Mouse (Mus musculus) urinary bladder, postnatal 25 days (tissue): ENCODE measurements at regions not wholly inside any gene's neighbourhood (a gene's known extent, or its start where the extent isn't known, plus 50 kb on each side); places are given as distances from the start of the nearest gene placed in this dataset.
"Not testable (repeated sequence)": the region's sequence is repeated elsewhere in the genome, so short reads cannot be mapped to it uniquely, and the experiment has no call there.

Experiments
- DNase-seq: peaks from one replicate; pipeline ENCODE4 v3.0.0; 2022; ENCODE audit warnings: low spot score

DNA sequence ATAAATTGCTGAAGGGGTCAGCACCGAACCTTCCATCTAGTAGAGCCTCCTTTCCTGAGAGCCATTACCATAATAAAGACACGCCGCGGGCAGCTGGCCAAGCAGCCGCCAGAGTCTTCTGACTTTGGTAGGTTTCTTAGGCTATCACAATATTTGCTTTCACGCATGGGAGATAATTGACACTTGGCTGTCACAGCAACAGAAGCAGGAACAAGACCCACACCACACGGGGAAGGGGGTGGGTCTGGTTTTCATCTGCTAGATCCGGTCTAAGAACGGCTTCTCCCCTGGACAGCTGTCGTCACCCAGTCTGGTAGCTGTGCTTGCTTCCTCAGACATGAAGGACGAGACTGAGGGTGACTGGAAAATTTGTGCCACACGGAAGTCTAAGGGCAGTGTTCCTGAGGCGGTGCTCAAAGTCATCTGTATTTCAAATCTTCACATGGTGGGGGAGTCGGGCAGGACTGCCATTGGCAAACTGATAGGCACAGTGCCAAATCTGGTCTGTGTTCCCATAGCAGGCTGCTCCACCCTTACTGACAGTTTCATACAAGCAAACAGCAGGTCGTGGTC, 188.9 kb upstream of the Gm10131 start:
- DNase-seq, result peak; percentile 49

DNA sequence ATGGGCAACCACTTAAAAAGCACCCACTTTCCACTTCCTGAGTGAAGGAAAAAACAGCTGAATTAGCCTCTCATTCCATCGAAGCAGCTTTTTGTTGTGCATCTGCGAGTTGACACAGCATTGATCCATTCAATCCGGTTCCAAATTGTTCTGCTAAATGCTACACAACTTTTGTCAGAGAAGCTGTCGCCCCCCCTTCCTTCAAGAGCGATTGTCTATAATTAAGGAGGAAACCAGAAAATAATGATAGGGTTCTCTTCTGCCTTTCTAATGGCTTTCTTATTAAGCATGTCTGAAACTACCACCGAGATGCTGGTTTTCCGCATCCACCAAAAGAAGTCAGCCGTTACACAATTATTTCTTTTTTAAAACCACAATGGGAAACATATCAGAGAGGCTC, 183.2 kb upstream of the Gm10131 start:
- no peak for DNase-seq

DNA sequence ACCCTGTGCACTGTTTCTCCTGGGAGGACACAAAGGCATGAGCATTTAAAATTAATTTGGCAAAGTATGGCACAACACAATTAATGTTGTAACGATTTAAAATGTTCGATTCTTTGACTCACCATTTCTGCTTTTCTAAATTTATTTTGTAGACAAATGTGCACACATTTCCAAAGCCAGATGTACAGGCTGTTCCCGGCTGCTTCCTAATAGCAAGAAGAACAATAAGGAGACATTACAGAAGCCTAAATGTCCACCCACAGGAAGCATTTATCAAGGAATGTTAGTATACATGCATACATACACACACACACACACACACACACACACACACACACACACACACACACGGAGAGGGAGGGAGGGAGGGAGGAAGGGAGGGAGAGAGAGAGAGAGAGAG, 179.1 kb upstream of the Gm10131 start:
- no peak for DNase-seq

DNA sequence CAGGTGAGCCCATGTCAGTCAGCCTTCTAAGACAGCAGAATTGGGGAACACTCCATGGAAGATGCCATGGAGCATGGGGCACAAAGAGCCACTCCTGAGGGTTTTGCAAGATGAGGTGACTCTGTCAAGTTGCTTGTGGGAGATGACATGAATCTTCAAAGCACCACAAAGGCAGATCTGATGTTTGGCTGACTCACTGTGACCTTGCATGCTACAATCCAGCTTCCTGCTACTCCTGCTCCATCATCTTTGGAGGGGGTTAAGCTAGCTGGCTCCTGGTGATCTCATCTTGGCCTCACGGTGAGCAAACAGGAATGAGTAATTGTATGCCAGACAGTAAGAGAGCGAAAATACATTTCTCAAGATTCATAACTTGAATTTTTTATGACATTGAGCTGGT, 176.3 kb upstream of the Gm10131 start:
- no peak for DNase-seq

DNA sequence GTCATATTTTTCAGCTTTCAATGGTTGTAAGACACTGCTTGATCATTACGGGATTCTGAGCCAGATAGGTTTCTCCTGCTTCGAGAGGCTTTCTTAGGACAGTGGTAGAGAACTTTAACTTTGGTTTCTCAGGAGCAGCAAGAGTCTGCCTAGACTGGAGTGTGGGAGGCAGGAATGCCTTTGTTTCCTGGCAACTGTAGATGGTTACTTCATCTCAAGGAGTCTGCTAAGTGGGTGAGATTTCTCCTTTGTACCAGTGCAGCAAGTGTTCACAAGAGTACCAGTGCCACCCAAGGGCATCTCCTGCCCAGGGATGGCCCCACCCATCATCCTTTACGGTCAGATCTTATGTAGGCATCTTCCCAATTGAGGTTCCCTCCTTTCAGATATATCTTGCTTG, 173.0 kb upstream of the Gm10131 start:
- no peak for DNase-seq

DNA sequence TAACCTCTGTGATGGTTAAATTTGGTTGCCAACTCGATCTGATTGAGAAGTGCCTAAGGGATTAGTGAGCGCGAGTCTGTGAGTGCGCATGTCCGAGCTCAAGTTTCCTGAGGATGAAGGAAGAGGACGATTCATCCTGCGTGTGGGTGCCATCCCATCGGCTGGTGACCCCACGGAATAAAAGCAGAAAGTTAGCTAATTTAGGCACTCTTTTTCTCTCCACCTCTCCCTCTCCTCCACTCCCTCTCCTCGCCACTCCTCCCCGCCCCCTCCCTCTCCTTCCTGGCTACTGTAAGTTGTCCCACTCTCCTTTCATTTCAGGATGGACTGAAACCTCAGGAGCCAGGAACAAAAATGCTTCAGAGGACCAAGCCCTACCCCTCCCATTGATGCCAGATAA, 168.9 kb upstream of the Gm10131 start:
- no peak for DNase-seq

DNA sequence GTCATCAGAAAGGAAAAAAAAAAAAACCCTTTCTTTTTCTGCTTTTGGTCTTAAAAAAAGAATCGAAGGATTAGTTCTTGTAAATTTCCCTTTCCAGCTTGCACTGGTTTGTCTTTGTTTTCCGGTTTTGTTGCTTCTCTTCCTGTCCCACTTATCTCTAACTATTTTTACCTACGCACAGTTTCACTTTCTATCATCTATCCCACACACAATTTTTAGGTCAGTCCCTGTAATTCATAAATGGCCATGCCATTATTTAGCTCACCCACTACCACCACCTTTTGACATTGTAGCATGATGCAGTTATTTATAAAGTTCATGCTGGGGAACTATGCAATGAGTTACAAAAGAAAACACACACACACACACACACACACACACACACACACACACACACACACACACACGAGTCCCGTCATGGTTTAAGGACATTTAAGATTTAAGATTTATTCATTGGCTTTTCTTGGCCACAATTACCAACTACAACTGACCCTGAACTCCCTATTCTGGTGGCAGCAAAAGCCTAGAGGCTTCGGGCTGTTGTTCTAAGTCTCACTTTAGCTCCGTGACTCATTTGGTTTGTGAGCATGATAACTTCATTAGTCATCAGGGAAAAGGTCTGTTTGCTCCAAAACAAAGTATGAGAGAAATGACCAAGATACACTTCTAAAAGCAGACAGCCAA, 164.6 kb upstream of the Gm10131 start:
- DNase-seq, result no peak

DNA sequence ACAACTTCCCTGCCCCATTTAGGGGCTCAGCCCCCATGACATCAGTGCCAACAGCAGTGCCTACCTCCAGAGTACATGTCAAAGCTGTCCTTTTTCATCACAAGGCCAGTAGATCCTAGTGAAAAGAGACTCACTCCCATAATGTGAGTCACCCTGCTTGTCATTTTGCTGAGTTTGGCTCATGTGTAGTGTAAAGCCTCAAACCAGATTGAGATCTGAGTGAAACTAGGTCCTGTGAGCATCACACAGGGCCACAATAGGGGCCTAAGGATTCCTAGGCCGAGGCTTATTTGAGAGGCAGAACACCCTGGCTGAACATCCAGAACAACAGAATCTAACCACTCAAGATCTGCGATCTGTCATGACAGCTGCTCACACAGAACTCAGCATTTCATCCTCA, 163.3 kb upstream of the Gm10131 start:
- DNase-seq, result not testable (repeated sequence)

DNA sequence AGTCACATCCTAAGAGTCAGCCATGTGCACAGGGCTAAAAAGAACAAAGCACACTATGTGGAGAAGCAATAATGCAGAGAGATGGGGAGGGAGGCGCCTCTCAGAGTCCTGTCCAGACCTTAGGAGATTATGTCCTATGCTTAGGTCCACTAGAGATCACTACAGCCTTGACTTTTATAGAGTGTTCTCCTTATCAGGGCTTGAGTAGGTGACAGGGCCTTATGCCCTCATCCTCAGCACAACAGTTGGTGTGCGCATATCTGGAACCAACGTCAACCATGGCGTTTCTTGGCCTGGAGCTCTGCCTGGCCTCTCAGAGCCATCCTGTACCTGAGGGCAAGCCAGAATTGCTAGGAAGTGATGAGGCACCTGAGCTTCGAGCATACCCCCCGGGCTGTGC, 162.6 kb upstream of the Gm10131 start:
- DNase-seq, result no peak

DNA sequence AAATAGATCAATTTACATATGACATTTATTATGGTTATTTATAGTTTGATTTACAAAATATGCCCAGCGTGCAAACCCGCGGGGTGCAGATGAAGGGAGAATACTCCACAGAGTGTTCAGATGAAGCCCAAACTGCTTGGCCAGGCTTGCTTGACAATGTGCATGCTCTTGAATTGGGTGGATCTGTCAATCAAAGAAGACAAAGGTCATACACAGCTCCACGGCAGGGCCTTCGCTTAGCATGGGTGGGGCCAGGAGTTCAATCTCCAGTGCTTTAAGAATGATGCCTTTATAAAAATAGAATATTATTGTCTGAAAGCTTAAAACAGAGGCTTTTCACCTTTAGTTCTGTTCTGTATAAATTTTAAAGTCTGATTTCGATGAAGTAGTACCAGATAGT, 158.3 kb upstream of the Gm10131 start:
- DNase-seq, result no peak

DNA sequence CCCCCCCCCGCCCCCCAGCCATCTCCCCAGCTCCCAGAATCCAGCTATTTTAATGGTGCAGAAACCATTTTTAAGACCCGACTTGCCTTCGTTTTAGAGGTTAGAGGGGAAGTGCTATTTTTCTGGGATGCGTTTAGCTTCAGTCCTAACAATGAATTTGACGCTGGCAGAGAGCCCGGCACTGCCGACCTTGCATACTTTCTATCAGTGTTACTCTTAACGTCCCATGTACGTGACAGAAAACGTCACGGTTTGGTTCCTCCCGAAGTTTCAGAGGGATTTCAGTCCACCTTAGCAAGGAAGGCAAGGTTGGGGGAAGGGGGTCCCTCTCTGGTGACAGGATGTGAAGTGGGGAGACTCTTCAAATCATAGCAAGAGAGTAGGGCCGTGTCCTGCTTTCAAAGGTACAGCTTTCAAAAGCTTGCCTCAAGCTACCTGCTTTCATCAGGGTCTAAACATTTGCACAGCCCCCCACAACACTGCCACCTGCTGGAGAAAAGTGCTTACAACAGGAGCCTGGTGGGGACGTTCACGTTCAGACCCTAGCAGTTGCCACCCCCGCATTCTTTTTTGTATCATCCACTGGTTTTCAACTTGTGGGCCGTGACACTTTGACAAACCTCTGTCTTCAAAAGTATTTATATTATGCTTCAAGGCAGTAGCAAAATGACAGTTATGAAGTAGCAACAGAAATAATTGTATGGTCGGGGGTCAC, 157.4 kb upstream of the Gm10131 start:
- DNase-seq, result no peak

DNA sequence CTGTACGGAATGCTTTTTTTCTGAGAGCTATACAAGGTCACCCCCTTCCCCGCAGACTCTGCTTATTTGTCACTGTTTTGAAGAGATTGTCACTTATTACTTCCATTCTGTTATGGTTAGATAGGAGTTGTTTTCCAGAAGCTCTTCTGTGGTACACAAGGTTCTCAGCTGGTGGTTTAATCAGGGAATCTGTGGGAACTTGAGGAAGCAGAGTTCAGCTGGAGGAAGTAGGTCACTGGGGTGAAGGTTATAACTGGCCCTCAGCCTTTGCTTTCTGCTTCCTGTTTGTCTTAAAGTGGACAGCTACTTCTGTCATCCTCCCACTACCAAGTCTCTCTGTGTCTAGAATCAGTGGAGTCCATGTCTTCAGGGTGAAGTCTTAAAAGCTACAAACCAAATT, 143.4 kb upstream of the Gm10131 start:
- DNase-seq, result no peak

DNA sequence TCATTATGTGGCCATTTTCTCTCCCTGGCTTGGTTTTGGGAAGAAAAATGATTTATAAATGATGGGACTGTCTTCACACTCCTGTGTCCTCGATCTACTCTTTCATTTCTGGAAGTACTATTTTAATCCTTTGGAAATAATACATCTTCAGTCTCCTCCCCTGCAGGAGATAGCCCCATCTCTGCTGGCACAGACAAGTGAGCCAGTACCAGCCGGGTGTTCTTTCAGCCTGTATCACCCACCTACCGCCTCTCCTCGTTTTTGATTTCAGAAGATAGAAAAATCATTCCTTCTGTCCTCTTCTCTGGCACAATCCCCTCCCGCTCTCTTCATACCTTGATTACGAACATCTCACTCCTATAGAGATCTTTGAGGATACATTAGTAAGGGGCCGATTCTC, 140.4 kb upstream of the Gm10131 start:
- no peak for DNase-seq

DNA sequence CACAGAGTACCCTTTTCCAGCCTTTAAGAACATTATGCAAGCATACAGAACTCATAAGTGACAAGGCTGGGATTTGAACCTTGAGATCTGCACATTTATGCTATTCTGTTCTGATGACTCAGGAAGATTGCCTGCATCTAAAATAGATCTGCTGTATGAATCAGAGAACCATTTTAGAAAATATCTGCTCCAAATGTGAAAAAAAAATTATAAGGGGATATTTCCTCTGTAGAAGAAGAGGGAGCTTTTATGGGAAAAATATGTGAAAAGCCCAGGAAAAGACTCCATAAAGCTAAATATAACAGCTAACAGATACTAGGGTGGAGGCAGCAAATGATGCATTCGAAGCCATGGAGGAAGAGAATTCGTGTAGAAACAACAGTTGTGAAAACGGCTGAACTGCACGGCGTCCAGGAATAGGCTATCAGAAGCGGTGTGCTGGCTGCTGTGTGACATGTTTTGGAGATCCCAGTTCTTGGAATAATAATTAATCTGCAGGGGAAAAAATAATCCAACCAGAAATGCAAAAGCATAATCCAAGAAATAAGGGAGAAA, 127.9 kb upstream of the Gm10131 start:
- no peak for DNase-seq

DNA sequence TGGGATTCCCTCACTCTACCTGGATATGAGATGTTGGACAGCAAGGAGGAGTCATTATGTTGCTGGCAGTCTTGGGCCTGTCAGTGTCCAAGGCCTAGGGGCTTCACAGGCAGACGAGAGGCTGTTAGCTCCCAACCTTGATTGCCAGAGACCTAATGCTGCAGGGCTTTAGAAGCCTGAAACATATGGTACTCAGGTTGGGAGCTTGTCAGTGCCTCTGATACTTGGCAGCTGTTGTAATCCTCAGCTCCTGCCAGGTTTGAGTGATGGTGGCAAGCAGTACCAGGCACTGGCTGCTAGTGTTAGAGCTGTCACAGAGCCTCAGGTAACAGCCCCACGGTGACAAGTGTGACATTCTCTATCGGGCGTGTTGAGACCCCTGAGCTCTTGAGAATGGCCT, 122.2 kb upstream of the Gm10131 start:
- DNase-seq, result no peak

DNA sequence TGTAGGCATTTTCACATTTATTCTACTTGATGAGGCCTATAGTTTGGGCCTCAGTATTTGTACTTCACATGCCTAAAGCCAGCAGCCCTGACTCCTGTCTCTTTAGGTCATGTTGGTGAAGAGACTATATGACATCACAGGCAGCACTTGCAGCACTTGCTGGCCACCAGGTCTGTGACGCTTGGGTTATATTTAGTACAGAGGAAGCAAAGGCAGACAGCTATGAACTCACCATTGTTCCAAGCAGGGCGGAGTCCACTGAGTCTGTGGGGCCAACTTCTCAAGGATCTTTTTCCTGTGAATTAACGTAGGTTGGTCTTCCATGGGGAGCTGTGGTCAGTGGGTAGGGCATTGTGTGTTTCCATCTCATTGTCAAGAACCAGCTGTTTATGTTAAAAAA, 117.9 kb upstream of the Gm10131 start:
- DNase-seq, result no peak

DNA sequence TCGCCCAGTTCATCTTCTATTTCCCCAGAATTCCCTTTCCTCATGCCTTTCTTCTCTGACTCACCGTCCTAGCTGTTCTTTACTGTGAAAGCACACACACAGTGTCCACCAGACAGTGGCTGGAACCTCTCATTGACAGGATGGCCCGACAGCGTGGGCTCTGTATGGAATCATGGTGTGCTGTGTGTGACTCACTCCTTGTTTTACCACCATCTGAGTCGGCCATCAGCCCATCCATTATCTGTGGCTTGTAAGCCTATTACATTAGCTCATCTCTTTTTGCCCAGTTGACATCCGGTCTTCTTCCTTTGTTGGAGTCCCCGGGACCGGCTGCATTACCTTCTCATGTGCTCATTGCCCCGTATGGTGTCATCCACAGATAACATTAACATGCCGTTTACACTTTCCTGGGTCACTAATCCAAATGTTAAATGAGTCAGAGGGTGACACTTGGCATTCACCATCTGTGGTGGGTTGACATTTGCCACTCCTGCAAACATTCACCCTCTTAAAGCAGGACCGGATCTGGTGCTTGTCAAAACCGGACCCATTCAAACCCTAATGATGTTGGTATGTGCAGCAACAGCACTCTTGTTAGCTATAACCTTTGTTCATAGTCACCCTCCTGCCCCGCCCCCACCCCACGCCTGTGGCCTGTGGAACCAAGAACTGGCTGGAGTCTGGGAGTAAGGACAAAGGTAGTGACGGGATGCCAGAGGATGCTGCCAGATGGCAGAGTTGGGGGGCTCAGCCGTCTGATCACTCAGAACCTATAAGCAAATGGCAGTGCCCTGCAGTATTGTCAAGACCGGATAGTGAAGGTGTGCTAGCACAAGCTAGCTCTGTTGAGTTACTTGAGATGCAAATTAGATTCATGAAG, 113.7 kb upstream of the Gm10131 start:
- DNase-seq, result peak; percentile 5

DNA sequence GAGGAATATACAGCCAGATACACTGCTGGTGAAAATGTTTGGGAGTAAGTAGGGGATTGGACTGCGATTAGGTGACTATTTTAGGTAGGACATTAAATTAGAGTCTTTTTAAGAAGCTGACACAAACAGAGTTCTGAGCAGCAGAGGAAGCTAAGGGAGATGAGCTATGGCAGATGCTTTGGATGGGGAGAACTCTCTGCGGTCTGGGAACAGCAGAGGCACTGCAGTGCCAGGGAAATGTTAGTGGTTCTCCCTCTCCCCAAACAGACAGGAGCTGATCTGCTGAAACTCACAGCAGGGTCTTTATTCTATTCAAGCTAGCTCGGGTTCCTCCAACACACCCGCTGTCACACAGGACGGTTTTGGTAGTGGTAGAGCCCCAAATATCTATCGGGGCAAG, 110.7 kb upstream of the Gm10131 start:
- no peak for DNase-seq
